Mouse (Mus musculus) spleen, adult 2 months (tissue): ENCODE measurements around the gene Rsph10b.

ENCODE experiments used
- CTCF ChIP-seq: fragments of 200-500 bp; IDR thresholded peaks from 2 replicates; pipeline ENCODE4 v1.5.1; 2011; ENCODE audit warnings: mild to moderate bottlenecking, inconsistent platforms; ENCODE audit not compliant: insufficient read depth, insufficient read length, insufficient replicate concordance; ENCODE audit errors: extremely low read depth
- POLR2A ChIP-seq: fragments of 200-500 bp; IDR thresholded peaks from 2 replicates; pipeline ENCODE4 v1.6.1; 2011; ENCODE audit warnings: low read depth, low read length, inconsistent platforms

DNA sequence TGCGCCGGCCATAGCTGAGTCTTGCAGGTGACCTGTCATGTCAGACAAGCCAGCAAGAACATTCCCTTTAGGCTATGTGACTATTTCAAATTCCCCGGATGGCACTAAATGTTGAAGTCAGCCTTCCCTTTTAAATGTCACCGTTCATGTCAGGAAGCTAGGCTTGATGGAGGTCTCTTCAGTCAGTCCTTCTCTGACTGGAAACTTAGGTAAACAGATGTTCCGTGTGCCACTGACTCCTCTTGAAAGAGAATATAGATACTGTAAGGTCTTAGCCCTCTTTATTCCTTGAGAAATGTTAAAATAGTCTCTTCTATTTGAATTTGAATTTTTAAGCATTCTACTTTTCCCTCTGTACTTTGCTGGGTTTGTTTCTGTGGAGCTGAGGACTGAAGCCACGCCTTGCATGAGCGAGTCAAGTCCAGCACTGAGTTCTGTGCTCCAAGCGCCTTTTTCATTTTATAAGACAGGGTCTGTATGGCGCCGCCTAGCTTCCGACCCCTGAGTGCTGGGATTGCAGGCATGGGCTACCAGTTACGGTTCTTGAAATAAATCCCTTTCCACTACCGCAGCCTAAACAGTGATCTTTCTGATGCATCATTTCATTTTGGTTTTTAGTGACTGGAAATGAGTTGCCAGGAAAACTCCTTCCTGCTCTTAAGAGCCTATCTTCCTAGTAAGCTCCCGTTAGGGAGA, 35.1 kb upstream of the Rsph10b start, which contains the start of gene Ankrd61:
- no peak for TF ChIP-seq CTCF
- no peak for TF ChIP-seq POLR2A
